Mouse (Mus musculus) G1E (cell line): ENCODE measurements around the gene Trpv5. TPM values are rescaled to one million over a fixed set of nuclear protein-coding genes. Genes with fewer than 3 reads are reported as not detected.

Source experiments
- ATAC-seq: 2 replicates; pipeline ENCODE4 v1.8.0; 2016; ENCODE audit warnings: mild to moderate bottlenecking; ENCODE audit not compliant: insufficient number of reproducible peaks, poor library complexity, low FRiP score, severe bottlenecking; ENCODE audit errors: extremely low read depth
- DNase-seq: peaks from one replicate; pipeline ENCODE4 v3.0.0; 2012; ENCODE audit warnings: low spot score
- H3K27me3 ChIP-seq: 2 replicates; pipeline ENCODE4 v1.6.1; 2012; ENCODE audit warnings: mild to moderate bottlenecking, low read length, inconsistent platforms; ENCODE audit not compliant: insufficient read depth
- H3K36me3 ChIP-seq: replicated peaks from 2 replicates; pipeline ENCODE3; 2012; ENCODE audit warnings: mild to moderate bottlenecking, inconsistent platforms
- H3K4me1 ChIP-seq: 2 replicates; pipeline ENCODE4 v1.6.1; 2012; ENCODE audit warnings: low read depth, low read length, inconsistent platforms, mixed read lengths; ENCODE audit not compliant: insufficient read depth
- H3K4me3 ChIP-seq: 2 replicates; pipeline ENCODE4 v1.5.1; 2012; ENCODE audit warnings: low read depth, mild to moderate bottlenecking, inconsistent platforms, low read length, moderate library complexity, mixed read lengths
- H3K9me3 ChIP-seq: replicated peaks from 2 replicates; pipeline ENCODE4 v1.6.1; 2012; ENCODE audit warnings: inconsistent platforms
- CTCF ChIP-seq: IDR thresholded peaks from 2 replicates; pipeline ENCODE4 v1.5.1; 2012; ENCODE audit warnings: low read depth, low read length, inconsistent platforms, mixed read lengths
- GATA1 ChIP-seq: IDR thresholded peaks from 2 replicates; pipeline ENCODE4 v1.6.1; 2012; ENCODE audit warnings: borderline replicate concordance, low read length, inconsistent platforms, mixed read lengths
- GATA2 ChIP-seq: IDR thresholded peaks from 2 replicates; pipeline ENCODE4 v1.6.1; 2012; ENCODE audit warnings: low read depth, low read length, inconsistent platforms, borderline replicate concordance
- POLR2AphosphoS5 ChIP-seq: IDR thresholded peaks from 2 replicates; pipeline ENCODE4 v1.6.1; 2012; ENCODE audit warnings: low read depth, low read length, inconsistent platforms; ENCODE audit not compliant: insufficient replicate concordance
- TAL1 ChIP-seq: conservative IDR thresholded peaks from 2 replicates; pipeline ENCODE4 v1.6.1; 2012; ENCODE audit warnings: low read depth, low read length, inconsistent platforms, mixed read lengths
- polyA plus RNA-seq: library from polyadenylated mRNA; stranded (reverse); fragments of >175 nt; gene quantifications from 2 replicates; pipeline ENCODE4 v1.2.3, GENCODE M21; 2012
- total RNA-seq, 2 experiments: library from RNA; stranded (forward) in 1 of 2; stranded (reverse) in 1 of 2; fragments of 200-1000 nt in 1 of 2; fragments of >200 nt in 1 of 2; fragmentation: Nextera tagmentation in 1 of 2; gene quantifications; 2 replicates each; pipeline ENCODE4 v1.2.3; 2014 to 2017

Trpv5 gene
- total and polyA plus RNA-seq, 3 experiments: 0.16 TPM; not detected in 2

DNA sequence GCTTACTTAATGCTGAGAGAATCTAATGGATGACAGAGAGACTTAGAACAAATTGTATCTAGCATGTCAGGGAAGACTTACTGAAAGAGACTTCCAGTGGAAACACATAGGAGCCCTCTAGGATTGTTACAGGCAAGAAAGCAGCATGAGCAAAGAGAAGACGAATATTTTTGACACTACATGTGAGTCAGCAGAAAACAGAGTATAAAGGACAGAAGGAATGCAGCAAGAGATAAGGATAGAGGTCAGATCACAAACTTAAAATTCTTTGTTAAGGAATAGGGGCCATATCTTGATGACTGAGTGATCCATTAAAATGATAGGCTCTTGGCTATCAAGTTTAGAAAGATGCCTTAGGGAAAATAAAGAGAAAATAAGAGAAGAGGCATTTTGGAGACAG lies 20.7 kb upstream of the Trpv5 start:
- H3K9me3 ChIP-seq: no peaks in the 10 kb centered on the region
- TF ChIP-seq GATA2: no peak
- TF ChIP-seq TAL1: peak; percentile 26; the same call in 1 of the 2 replicates
- H3K4me3 ChIP-seq: peak overlapping the region; percentile 58; the same call in 1 of the 2 replicates
- no peak for DNase-seq
- peaks cover 71% of the 10 kb centered on the region for H3K4me1 ChIP-seq
- peak; percentile 17 for ATAC-seq
- peaks cover 19% of the 10 kb centered on the region for H3K36me3 ChIP-seq
- H3K27me3 ChIP-seq: no peaks in the 10 kb centered on the region

GRCm38 (mm10) chr6:41694407-41694806 lies 13.8 kb upstream of the Trpv5 start:
- no peaks in the 10 kb centered on the region for H3K9me3 ChIP-seq
- DNase-seq (no peak), ATAC-seq (no peak)
- H3K36me3 ChIP-seq: peaks cover 44% of the 10 kb centered on the region
- H3K27me3 ChIP-seq: no peaks in the 10 kb centered on the region
- peaks cover 18% of the 10 kb centered on the region for H3K4me1 ChIP-seq
- H3K4me3 ChIP-seq: no peak overlapping the region
- TF ChIP-seq POLR2AphosphoS5: no peak
- TF ChIP-seq GATA2: no peak
- no peak for TF ChIP-seq CTCF
- no peak for TF ChIP-seq GATA1

DNA sequence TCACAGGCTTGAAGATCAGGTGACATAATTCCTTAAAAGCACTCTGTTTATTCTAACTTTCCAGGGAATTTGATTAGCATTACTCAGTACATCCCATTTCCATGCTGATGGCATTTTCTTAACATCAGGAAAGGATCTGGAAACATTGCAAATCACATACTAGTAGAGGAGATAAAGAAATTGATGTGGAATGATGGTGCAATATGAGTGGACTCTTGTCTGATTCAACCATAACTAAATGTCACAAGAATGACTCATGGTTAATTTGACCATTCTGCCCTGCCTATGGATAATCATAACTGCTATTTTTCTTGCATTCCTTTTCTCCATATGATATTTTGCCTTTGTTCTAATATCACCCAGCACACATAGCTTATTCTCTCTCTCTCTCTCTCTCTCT lies 11.6 kb upstream of the Trpv5 start:
- peaks cover 6% of the 10 kb centered on the region; the same call in 1 of the 2 replicates for H3K4me1 ChIP-seq
- H3K36me3 ChIP-seq: peaks cover 49% of the 10 kb centered on the region
- ATAC-seq (no peak), DNase-seq (no peak)
- no peak overlapping the region for H3K4me3 ChIP-seq
- H3K27me3 ChIP-seq: no peaks in the 10 kb centered on the region
- no peak for TF ChIP-seq CTCF
- TF ChIP-seq POLR2AphosphoS5: no peak
- no peak for TF ChIP-seq GATA2
- TF ChIP-seq GATA1: no peak
- no peak for TF ChIP-seq TAL1
- H3K9me3 ChIP-seq: no peaks in the 10 kb centered on the region

- H3K36me3 ChIP-seq: peaks cover 58% of the 10 kb centered on the region
Measured at GRCm38 (mm10) chr6:41685596-41685995, 5.0 kb upstream of the Trpv5 start.

DNA sequence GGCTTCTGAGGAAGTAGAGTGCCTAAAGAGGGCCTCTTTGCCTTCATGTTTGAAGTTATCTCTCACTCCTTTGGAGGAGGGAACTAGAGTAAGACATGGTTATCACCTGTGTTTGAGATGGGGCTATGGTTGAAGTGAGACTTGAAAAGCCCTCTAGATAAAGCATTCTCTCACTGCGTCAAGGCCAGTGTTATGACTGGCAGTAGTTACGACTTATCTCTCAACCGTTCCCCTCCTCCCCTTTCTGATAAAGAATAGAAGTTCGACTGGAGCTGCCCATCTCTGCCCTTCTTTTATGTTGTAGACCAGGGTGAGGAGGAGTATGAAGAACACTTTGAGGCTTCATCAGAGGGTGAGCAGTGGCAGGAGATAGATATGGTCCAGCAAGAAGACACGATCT lies 4.3 kb upstream of the Trpv5 start:
- no peaks in the 10 kb centered on the region for H3K9me3 ChIP-seq
- H3K4me1 ChIP-seq: peaks cover 18% of the 10 kb centered on the region
- TF ChIP-seq GATA2 (no peak), CTCF (no peak), GATA1 (no peak), POLR2AphosphoS5 (no peak), TAL1 (no peak)
- peaks cover 6% of the 10 kb centered on the region; the same call in 1 of the 2 replicates for H3K27me3 ChIP-seq
- H3K36me3 ChIP-seq: peaks cover 55% of the 10 kb centered on the region
- ATAC-seq: peak; percentile 4; the same call in 1 of the 2 replicates
- H3K4me3 ChIP-seq: no peak overlapping the region
- no peak for DNase-seq

More at GRCm38 (mm10) chr6:41685596-41685995, 5.0 kb upstream of the Trpv5 start:
- Histone ChIP-seq H3K4me3 (no peak overlapping the region), H3K9me3 (no peaks in the 10 kb centered on the region), H3K4me1 (peaks cover 18% of the 10 kb centered on the region), H3K27me3 (no peaks in the 10 kb centered on the region)
- DNase-seq (no peak), ATAC-seq (no peak)
- TF ChIP-seq GATA1 (no peak), GATA2 (no peak), TAL1 (no peak), POLR2AphosphoS5 (no peak), CTCF (no peak)

DNA sequence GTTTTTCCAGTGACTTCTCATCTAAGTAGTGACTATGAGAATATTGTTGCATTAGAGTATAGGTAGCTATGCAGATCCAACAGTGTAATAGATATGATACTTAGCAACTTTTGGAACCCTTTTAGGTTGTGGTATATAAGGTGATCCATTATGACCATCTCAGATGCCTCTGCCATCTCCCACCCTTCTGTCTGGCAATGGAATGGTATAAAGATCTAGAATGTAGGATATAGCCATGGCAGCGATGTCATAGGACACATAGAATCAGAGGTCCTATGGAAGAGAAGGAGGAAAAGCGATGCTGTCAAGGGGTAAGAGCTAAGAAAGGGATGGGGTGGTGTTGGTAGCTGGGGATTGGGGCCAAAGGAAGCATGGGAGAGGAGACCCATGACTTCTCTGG lies 3.6 kb upstream of the Trpv5 start, which contains the start of gene Llcfc1:
Gene Llcfc1 (plus strand): TSS at position 301 of the 400 bp plus-strand sequence.
- H3K27me3 ChIP-seq: peaks cover 10% of the 10 kb centered on the region; the same call in 1 of the 2 replicates
- DNase-seq (no peak), ATAC-seq (no peak)
- no peak for TF ChIP-seq POLR2AphosphoS5
- no peak for TF ChIP-seq CTCF
- no peak for TF ChIP-seq TAL1
- TF ChIP-seq GATA2: no peak
- no peak for TF ChIP-seq GATA1
- no peaks in the 10 kb centered on the region for H3K9me3 ChIP-seq
- peaks cover 18% of the 10 kb centered on the region for H3K4me1 ChIP-seq
- no peak within 1 kb of the TSS for H3K4me3 ChIP-seq
- H3K36me3 ChIP-seq: peaks cover 47% of the 10 kb centered on the region
